Mouse (Mus musculus) ES-E14 (cell line): ENCODE measurements around the gene Sh3pxd2a.

Source experiments
- CHD2 ChIP-seq: IDR thresholded peaks from 2 replicates; pipeline ENCODE4 v1.6.1; 2014; ENCODE audit warnings: mild to moderate bottlenecking, low read depth, low read length, inconsistent platforms
- HCFC1 ChIP-seq: IDR thresholded peaks from 2 replicates; pipeline ENCODE4 v1.6.1; 2012; ENCODE audit warnings: low read length, inconsistent platforms, borderline replicate concordance; ENCODE audit not compliant: insufficient read depth
- MAFK ChIP-seq: IDR thresholded peaks from 2 replicates; pipeline ENCODE4 v1.6.1; 2014; ENCODE audit warnings: mild to moderate bottlenecking, low read depth, low read length, inconsistent platforms; ENCODE audit not compliant: insufficient read depth
- ZC3H11A ChIP-seq: IDR thresholded peaks from 2 replicates; pipeline ENCODE4 v1.6.1; 2012; ENCODE audit warnings: low read depth, mild to moderate bottlenecking, inconsistent platforms, low read length, borderline replicate concordance
- ZNF384 ChIP-seq: IDR thresholded peaks from 2 replicates; pipeline ENCODE4 v1.6.1; 2012; ENCODE audit warnings: low read depth, low read length, inconsistent platforms

GRCm38 (mm10) chr19:47430160-47430559 lies 34.0 kb downstream of the Sh3pxd2a start:
- no peak for TF ChIP-seq ZNF384
- TF ChIP-seq ZC3H11A, result no peak
- no peak for TF ChIP-seq CHD2
- no peak for TF ChIP-seq MAFK
- TF ChIP-seq HCFC1, result no peak
